Mouse (Mus musculus) midbrain, embryonic 16.5 days (tissue): ENCODE data around the gene Lama4. TPM values are rescaled to one million over a fixed set of nuclear protein-coding genes. Genes with fewer than 3 reads are reported as not detected.

Source experiments
- ATAC-seq: fragments of 200-750 bp; cut with Nextera tagmentation; 2 replicates; pipeline ENCODE4 v1.8.0; 2017; ENCODE audit warnings: moderate TSS enrichment
- H3K27ac ChIP-seq: fragments of 300-500 bp; sonication (generic); 2 replicates; pipeline ENCODE4 v1.5.1; 2014; ENCODE audit warnings: mild to moderate bottlenecking, low read length, mixed read lengths
- H3K27me3 ChIP-seq: fragments of 300-500 bp; sonication (generic); 2 replicates; pipeline ENCODE4 v1.6.1; 2014; ENCODE audit warnings: low read depth, low read length, mixed read lengths; ENCODE audit not compliant: control insufficient read depth, insufficient read depth
- H3K36me3 ChIP-seq: fragments of 300-500 bp; sonication (generic); 2 replicates; pipeline ENCODE4 v1.6.1; 2014; ENCODE audit warnings: mild to moderate bottlenecking, low read length, moderate library complexity, mixed read lengths; ENCODE audit not compliant: control insufficient read depth, insufficient read depth
- H3K4me1 ChIP-seq: fragments of 300-500 bp; sonication (generic); 2 replicates; pipeline ENCODE4 v1.6.1; 2014; ENCODE audit warnings: mild to moderate bottlenecking, low read length, mixed read lengths; ENCODE audit not compliant: control insufficient read depth, insufficient read depth
- H3K4me2 ChIP-seq: fragments of 300-500 bp; sonication (generic); 2 replicates; pipeline ENCODE4 v1.6.1; 2014; ENCODE audit warnings: mild to moderate bottlenecking, low read length, mixed read lengths
- H3K4me3 ChIP-seq: fragments of 300-500 bp; sonication (generic); 2 replicates; pipeline ENCODE4 v1.5.1; 2014; ENCODE audit warnings: low read depth, mild to moderate bottlenecking, low read length, moderate library complexity, mixed read lengths
- H3K9ac ChIP-seq: fragments of 300-500 bp; sonication (generic); 2 replicates; pipeline ENCODE4 v1.6.1; 2014; ENCODE audit warnings: low read depth, low read length, mixed read lengths
- H3K9me3 ChIP-seq: fragments of 300-500 bp; sonication (generic); replicated peaks from 2 replicates; pipeline ENCODE4 v1.6.1; 2014; ENCODE audit warnings: mild to moderate bottlenecking, low read length, mixed read lengths; ENCODE audit not compliant: control insufficient read depth, poor library complexity, severe bottlenecking
- WGBS: fragments of 180-500 bp; shearing (Covaris S2); extraction: QIAGEN DNeasy Blood & Tissue Kit; methylation state at CpG from one replicate; pipeline ENCODE4 v1.1.7; 2014; 5-methylcytosine and 5-hydroxymethylcytosine counted together
- polyA plus RNA-seq: library from polyadenylated mRNA; unstranded; fragments of >200 nt; fragmentation: Nextera tagmentation; extraction: Ambion mirVana; gene quantifications from 2 replicates; pipeline ENCODE4 v1.2.1, GENCODE M21; 2015

Lama4 gene
- polyA plus RNA-seq, 1 experiment from 2014 or later, result 15.9 TPM

DNA sequence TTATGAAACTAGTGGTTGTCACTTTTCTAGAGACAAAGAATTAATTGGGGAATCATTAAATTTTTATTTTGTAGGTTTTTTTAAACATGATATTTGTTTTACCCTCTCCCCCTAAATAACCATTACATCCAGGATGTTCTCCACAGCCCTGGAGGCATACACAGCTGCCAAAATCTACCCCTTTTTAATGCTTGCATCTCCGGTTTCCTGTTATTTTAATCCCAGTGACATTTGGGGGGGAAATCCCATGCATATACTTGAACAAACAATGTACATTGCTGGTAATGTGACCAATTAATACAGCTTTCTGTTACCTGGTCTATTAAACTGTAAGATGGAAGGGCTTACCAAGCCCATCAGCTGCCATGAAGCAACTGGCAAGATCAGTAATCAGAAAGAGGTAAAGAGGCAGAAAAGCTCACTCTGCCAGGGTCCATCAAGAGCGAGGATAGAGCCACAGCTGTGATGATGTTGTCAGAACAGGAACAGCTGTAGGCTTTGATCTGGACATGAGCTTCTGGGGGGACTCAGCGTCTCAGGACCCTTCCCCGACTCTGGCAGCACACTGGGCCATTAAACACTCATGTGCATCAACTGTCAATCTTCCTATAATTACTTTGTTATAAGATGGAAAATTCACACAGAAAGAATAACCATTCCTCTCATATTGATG lies 41.3 kb downstream of the Lama4 start:
- no peaks in the 10 kb centered on the region for H3K27me3 ChIP-seq
- no peaks in the 10 kb centered on the region for H3K9me3 ChIP-seq
- H3K27ac ChIP-seq, result no peak overlapping the region
- H3K4me2 ChIP-seq, result no peak overlapping the region
- WGBS, result 45% methylated on average over 4 of the region's 4 CpGs
- H3K4me3 ChIP-seq, result no peak overlapping the region
- H3K9ac ChIP-seq, result no peak overlapping the region
- ATAC-seq, result no peak
- H3K36me3 ChIP-seq, result no peaks in the 10 kb centered on the region
- no peaks in the 10 kb centered on the region for H3K4me1 ChIP-seq

DNA sequence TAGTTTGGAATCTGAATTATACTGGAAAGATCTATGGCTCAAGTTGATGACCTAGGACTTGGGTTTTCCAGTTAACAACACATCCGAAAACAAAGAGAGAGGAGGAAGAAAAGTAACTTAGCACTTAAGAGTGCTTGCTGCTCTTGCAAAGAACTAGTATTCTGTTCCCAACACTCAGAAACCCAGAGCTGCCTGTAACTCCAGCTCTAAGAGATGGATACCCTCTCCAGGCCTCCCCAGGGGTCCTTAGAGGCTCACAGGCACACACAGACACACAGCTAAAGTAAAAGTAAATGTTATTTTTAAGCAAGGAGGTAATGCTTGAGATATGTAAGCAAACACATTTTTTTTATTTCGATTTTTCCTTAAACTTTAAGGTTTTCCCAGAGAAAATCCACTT lies 49.5 kb downstream of the Lama4 start:
- WGBS, result 76% methylated on average over 2 of the region's 2 CpGs
- H3K4me1 ChIP-seq, result no peaks in the 10 kb centered on the region
- no peak overlapping the region for H3K9ac ChIP-seq
- H3K4me2 ChIP-seq, result no peak overlapping the region
- no peak for ATAC-seq
- no peak overlapping the region for H3K4me3 ChIP-seq
- H3K27ac ChIP-seq, result no peak overlapping the region
- H3K36me3 ChIP-seq, result no peaks in the 10 kb centered on the region
- H3K9me3 ChIP-seq, result no peaks in the 10 kb centered on the region
- no peaks in the 10 kb centered on the region for H3K27me3 ChIP-seq

DNA sequence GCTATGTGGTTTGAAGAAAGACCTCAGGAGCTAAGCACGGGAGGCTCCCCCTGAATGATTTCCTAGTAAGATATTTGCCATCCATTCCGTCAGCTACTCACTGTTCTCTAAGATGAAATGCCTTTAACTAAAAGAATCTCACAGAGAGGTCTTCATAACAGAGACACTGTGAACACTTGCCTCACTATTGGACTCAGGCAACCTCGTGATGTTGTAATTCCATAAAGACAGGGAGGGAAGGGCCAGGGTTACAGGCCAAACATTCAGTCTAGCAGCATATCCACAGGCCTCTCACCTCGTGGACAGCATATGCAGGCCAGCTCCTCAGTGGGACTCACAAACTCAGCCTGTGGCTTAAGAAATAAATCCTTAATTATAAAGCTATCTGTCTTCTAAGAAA lies 52.7 kb downstream of the Lama4 start:
- H3K4me2 ChIP-seq, result no peak overlapping the region
- H3K27ac ChIP-seq, result no peak overlapping the region
- H3K9ac ChIP-seq, result no peak overlapping the region
- H3K36me3 ChIP-seq, result no peaks in the 10 kb centered on the region
- no peaks in the 10 kb centered on the region for H3K4me1 ChIP-seq
- no peaks in the 10 kb centered on the region for H3K27me3 ChIP-seq
- ATAC-seq, result 0 out of 2 replicates have a peak, but pooled peaks have one; percentile 45
- WGBS, result 55% methylated on average over 4 of the region's 4 CpGs
- no peak overlapping the region for H3K4me3 ChIP-seq
- H3K9me3 ChIP-seq, result no peaks in the 10 kb centered on the region

DNA sequence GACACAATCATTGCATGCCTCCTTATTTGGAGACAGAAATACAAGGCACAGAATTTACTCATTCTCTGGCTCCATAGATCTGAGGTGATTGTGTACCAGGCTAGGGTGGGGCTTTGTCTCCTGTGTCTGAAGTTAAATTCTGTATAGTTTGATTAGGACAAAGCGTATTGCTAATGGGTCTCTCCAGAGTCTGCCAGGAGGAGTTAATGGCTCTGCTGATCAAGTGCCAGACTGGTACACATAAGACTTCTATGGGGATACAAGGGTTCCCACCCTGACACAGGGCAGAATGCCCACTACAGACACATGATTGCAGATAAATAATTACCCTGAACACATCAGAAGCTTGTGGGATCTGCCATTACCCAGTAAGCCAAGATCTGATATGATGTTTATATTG lies 53.3 kb downstream of the Lama4 start:
- no peaks in the 10 kb centered on the region for H3K36me3 ChIP-seq
- WGBS, result 90% methylated on average over 1 of the region's 1 CpGs
- no peak overlapping the region for H3K4me2 ChIP-seq
- no peak overlapping the region for H3K4me3 ChIP-seq
- no peak overlapping the region for H3K9ac ChIP-seq
- H3K9me3 ChIP-seq, result no peaks in the 10 kb centered on the region
- H3K4me1 ChIP-seq, result no peaks in the 10 kb centered on the region
- H3K27me3 ChIP-seq, result no peaks in the 10 kb centered on the region
- ATAC-seq, result no peak
- H3K27ac ChIP-seq, result no peak overlapping the region

DNA sequence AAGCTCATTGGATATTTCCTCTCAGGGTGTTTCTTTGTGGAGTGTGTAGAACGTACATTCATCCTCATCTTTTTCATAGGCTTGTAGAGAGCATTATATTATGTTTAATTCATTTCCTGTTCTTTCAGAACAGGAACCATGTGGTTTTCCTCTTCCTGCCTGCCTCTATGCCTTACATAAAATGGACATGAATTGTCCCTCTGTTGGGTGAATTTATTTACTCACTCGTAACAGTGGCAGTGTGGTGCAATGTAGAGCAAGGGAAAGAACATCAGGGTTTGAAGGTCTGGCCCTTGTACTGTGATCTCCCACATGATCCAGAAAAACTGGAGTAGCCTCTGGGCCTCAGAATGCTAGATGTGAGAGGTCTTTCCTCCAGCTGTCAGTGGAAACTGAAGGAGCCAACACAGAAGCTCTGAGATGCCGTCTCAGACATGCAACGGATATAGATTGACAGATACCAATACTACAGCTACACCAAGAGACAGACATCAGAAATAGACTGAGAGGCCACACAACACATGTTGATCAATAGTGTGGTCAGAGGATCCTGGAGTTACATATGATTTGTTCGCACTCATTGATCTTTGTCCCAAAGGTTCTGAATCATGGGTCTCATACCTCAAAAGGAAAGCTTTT lies 58.4 kb downstream of the Lama4 start:
- Histone ChIP-seq H3K4me1 (peaks cover 10% of the 10 kb centered on the region), H3K4me2 (no peak overlapping the region), H3K9me3 (no peaks in the 10 kb centered on the region), H3K36me3 (no peaks in the 10 kb centered on the region), H3K27me3 (no peaks in the 10 kb centered on the region), H3K9ac (no peak overlapping the region), H3K4me3 (no peak overlapping the region), H3K27ac (no peak overlapping the region)
- ATAC-seq, result 0 out of 2 replicates have a peak, but pooled peaks have one; percentile 19
- 72% methylated on average over 5 of the region's 5 CpGs for WGBS

DNA sequence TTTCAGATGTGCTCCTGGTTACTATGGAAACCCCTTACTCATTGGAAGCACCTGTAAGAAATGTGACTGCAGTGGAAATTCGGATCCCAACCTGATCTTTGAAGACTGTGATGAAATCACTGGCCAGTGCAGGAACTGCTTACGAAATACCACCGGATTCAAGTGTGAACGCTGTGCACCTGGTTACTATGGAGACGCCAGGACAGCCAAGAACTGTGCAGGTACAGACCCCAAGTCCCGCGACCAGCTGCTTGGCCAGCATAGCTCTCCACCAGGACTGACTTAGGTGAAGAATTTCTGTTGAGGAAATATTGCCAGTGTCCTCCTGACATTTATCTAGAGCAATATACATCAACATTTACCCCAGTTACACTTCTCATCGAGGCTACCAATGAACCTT lies 61.2 kb downstream of the Lama4 start:
- no peaks in the 10 kb centered on the region for H3K27me3 ChIP-seq

DNA sequence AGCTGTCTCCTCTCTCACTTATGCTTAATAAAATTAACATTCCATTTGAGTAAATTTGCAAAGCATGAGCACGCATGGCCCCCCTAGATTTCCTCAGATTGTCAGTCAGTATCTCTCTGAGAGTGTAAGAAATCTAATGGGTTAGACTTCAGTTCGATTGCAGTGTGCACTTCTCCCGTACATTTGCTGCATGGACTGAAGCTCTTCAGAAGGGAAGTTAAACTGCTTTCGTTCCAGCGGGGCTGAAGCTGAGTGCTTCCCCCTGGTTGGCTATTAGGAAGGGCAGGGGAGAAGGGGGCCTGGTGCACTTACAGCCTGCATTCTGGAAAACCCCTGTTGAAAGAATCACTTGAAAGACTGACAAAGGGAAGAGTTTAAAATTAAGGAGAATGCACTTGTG lies 61.7 kb downstream of the Lama4 start:
- no peaks in the 10 kb centered on the region for H3K36me3 ChIP-seq
- H3K4me3 ChIP-seq, result no peak overlapping the region
- H3K27me3 ChIP-seq, result no peaks in the 10 kb centered on the region
- H3K4me1 ChIP-seq, result peaks cover 10% of the 10 kb centered on the region
- H3K4me2 ChIP-seq, result no peak overlapping the region
- no peak overlapping the region for H3K27ac ChIP-seq
- no peaks in the 10 kb centered on the region for H3K9me3 ChIP-seq
- no peak overlapping the region for H3K9ac ChIP-seq
- WGBS, result 59% methylated on average over 5 of the region's 5 CpGs
- no peak for ATAC-seq

More for the DNA sequence above, 61.2 kb downstream of the Lama4 start:
- Histone ChIP-seq H3K4me1 (peaks cover 10% of the 10 kb centered on the region), H3K9me3 (no peaks in the 10 kb centered on the region), H3K27ac (no peak overlapping the region), H3K9ac (no peak overlapping the region), H3K36me3 (no peaks in the 10 kb centered on the region), H3K4me2 (no peak overlapping the region), H3K4me3 (no peak overlapping the region)
- 80% methylated on average over 8 of the region's 8 CpGs for WGBS
- ATAC-seq, result peak; percentile 58; the same call in 1 of the 2 replicates

DNA sequence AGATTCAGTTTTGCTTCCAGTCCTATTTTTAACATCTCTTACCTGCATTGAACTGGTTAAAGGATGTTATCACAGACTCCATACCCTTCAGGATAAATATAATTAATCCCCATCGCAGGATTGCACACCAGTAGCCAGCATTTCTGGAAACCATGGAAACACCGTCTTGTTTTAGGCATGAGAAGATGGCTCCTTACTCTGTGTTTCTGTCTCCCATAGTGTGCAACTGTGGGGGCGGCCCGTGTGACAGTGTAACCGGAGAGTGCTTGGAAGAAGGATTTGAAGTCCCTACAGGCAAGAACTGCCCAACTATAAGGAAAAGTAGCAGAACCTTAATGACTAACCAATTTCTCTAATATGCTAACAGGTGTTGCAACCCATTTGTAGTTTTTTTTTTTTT lies 63.1 kb downstream of the Lama4 start:
- H3K9ac ChIP-seq, result no peak overlapping the region
- H3K36me3 ChIP-seq, result no peaks in the 10 kb centered on the region
- peaks cover 10% of the 10 kb centered on the region for H3K4me1 ChIP-seq
- no peaks in the 10 kb centered on the region for H3K9me3 ChIP-seq
- H3K4me3 ChIP-seq, result no peak overlapping the region
- no peak overlapping the region for H3K27ac ChIP-seq
- ATAC-seq, result peak; percentile 68
- 36% methylated on average over 5 of the region's 5 CpGs for WGBS
- H3K4me2 ChIP-seq, result no peak overlapping the region
- H3K27me3 ChIP-seq, result no peaks in the 10 kb centered on the region

DNA sequence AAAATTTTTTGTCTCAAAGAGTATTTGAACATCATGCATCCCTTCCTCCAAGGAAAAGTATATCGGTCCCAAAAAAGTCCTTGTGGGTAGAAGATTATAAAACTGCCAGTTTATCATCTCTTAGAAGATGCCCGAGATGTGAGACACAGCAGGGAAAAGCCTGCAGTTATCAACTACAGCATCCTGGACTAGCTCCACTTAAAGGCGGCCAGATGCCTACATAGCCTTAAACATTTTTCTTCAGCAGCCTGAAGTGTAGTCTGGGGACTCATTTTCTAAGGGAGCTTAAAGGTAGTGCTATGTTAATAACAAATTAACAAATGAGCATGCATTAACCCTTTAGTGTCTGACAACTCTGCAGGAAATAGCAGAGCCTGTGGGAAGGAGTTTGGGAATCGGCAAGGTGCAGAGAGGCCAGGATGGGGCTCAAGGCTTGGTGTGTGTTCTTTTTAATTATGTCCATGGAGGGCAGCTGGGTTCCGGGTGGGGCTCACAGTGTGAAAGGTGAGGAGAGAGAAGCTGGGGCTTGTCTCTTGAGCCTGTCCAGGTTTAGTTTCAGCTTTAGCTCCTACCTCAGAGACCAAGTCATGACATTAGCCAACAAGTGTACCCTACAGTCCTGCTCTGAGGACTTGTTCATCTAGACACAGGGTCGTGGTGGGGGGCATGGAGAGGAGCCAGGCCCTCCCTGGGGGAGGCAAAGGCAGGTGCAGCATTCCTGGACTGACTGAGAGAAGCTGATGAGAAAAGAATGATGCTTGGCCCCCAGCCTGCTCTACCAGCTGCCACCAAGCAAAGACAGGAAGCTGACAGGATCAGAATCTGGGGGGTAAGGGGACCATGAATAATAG lies 64.2 kb downstream of the Lama4 start:
- H3K36me3 ChIP-seq, result no peaks in the 10 kb centered on the region
- no peak overlapping the region for H3K27ac ChIP-seq
- H3K27me3 ChIP-seq, result no peaks in the 10 kb centered on the region
- ATAC-seq, result no peak
- 76% methylated on average over 6 of the region's 6 CpGs for WGBS
- H3K9ac ChIP-seq, result no peak overlapping the region
- H3K4me2 ChIP-seq, result no peak overlapping the region
- no peak overlapping the region for H3K4me3 ChIP-seq
- no peaks in the 10 kb centered on the region for H3K9me3 ChIP-seq
- H3K4me1 ChIP-seq, result peaks cover 10% of the 10 kb centered on the region
